In the genomic region with DNA sequence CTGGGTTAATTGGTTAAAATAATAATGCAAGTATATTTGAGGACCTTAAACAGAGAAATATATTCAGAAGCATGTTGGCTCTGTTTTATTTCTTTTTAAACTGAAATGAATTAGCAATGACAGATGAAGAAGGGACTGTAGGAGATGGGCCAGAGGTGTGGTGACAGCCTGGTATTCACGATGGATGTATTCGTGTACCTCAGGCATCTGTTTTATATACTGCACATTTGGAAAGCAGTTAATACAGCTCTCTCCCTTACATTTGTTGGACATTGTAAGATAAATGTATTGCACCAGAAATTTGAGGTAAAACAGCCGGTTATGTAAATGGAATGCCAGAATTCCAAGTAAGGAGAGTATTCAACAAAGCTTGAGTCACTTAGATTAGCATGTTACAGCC, we compare ENCODE assay signal across 16 mouse cellular contexts.
"Had no signal": no experiment of that assay in that cellular context is flagged by ENCODE, and none has a peak within 500 bp of the region (broad histone marks: within the 10 kb centered on the region; RNA-seq: fewer than 3 reads in every experiment).

No protein-coding gene starts in this region.

- H3K27ac ChIP-seq: liver, embryonic 13.5 days; liver, embryonic 15.5 days; macrophage; midbrain, embryonic 13.5 days; midbrain, embryonic 15.5 days; neural tube, embryonic 12.5 days; stomach, embryonic 15.5 days had no signal

- H3K4me2 ChIP-seq: liver, embryonic 13.5 days; liver, embryonic 15.5 days; midbrain, embryonic 11.5 days; midbrain, embryonic 13.5 days; midbrain, embryonic 15.5 days; neural tube, embryonic 12.5 days; stomach, embryonic 15.5 days had no signal

- H3K27me3 ChIP-seq: liver, embryonic 13.5 days; liver, embryonic 15.5 days; megakaryocyte, embryonic 14.5 days; midbrain, embryonic 13.5 days; midbrain, embryonic 15.5 days; neural tube, embryonic 12.5 days; stomach, embryonic 15.5 days had no signal

- H3K4me3 ChIP-seq: liver, embryonic 13.5 days; liver, embryonic 15.5 days; megakaryocyte, embryonic 14.5 days; midbrain, embryonic 13.5 days; midbrain, embryonic 15.5 days; neural tube, embryonic 12.5 days; stomach, embryonic 15.5 days had no signal

- H3K9ac ChIP-seq: liver, embryonic 13.5 days; liver, embryonic 15.5 days; liver, postnatal 0 days; midbrain, embryonic 13.5 days; midbrain, embryonic 15.5 days; neural tube, embryonic 12.5 days; stomach, embryonic 15.5 days had no signal

- H3K36me3 ChIP-seq: liver, embryonic 13.5 days; liver, embryonic 15.5 days; midbrain, embryonic 13.5 days; midbrain, embryonic 15.5 days; neural tube, embryonic 12.5 days; stomach, embryonic 15.5 days had no signal

- ATAC-seq: liver, postnatal 0 days; midbrain, embryonic 13.5 days; midbrain, embryonic 15.5 days had no signal

- H3K4me1 ChIP-seq: liver, embryonic 13.5 days; liver, embryonic 15.5 days; megakaryocyte, embryonic 14.5 days; midbrain, embryonic 13.5 days; midbrain, embryonic 15.5 days; neural tube, embryonic 12.5 days; stomach, embryonic 15.5 days had no signal

- H3K9me3 ChIP-seq: liver, embryonic 13.5 days; liver, embryonic 15.5 days; megakaryocyte, embryonic 14.5 days; midbrain, embryonic 13.5 days; midbrain, embryonic 15.5 days; neural tube, embryonic 12.5 days; stomach, embryonic 15.5 days had no signal

- DNase-seq: liver, embryonic 13.5 days; liver, postnatal 0 days; lung, adult 2 months; lung, postnatal 10 days; right cerebral cortex, postnatal 14 days; thymus, adult 2 months; thymus, postnatal 25 days; thymus, postnatal 4 days had no signal
